Mouse (Mus musculus) E14TG2a.4 (cell line): ENCODE data around the gene Ghr.

ENCODE experiments used
- CTCF ChIP-seq: conservative IDR thresholded peaks from 2 replicates; pipeline ENCODE4 v1.5.1; 2014; ENCODE audit warnings: low read length
- NANOG ChIP-seq: IDR thresholded peaks from 2 replicates; pipeline ENCODE4 v1.6.1; 2014; ENCODE audit warnings: borderline replicate concordance, low read length, mixed read lengths

DNA sequence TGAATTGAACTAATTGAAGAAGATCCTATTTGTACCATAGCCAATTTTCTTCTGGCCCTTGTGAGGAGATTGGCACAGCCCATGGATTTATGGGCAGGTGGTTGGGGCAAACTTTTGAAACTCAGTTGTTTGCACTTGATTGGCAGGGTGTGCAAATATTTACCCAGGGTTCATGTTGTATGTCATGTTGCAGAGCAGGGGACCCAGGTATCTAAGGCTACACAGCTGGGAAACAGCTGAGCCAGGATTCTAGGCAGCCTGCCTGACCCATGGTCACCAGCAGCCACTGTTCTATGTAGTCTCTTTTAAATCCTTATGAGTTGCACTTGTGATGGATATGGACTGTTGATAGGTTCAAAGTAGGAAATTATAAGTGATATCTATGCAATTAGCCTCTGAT, 94.1 kb downstream of the Ghr start:
- TF ChIP-seq CTCF = no peak
- no peak for TF ChIP-seq NANOG
